In the genomic region with DNA sequence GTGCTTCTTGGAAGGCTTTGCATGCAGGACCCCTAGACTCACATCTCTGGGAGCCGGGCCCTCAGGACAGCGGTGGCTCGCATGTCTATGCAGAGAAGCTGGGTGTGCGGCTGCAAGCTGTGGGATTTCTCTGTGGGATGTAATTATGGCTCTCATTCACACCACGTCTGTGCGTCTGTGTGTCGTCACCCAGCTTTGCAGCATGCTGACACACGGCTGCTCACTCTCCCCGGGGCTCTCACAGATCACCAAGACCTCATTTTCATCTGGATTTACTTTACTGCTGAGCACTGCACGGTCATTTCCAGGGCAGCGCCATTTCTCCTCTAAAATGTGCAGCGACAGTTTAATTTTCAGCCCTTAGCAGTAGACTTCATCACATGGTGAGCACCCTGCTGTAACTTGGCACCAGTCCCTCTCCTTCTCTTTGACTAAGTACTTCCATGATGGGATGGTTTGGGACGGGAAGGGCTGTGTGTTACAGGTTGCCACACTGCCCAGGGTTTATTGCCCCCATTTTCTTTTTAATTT, we compare ENCODE assay signal across 12 mouse cellular contexts.
DNase-seq lines count a peak whose midpoint lies in the region; ATAC-seq and TF ChIP-seq lines count a peak whose summit lies in the region.
"Had no signal": no experiment of that assay in that cellular context is flagged by ENCODE, and none has a peak within 500 bp of the region (broad histone marks: within the 10 kb centered on the region; RNA-seq: fewer than 3 reads in every experiment).

No protein-coding gene starts in this region.

- H3K9me3 ChIP-seq in embryonic facial prominence, embryonic 12.5 days: no peaks in the 10 kb centered on the region
- no peaks in the 10 kb centered on the region for H3K9me3 ChIP-seq in forebrain, postnatal 0 days (ENCODE audit: low read length)
- no peaks in the 10 kb centered on the region for H3K9me3 ChIP-seq in midbrain, embryonic 15.5 days

- no peak; the same call in 1 of the 2 replicates for ATAC-seq in embryonic facial prominence, embryonic 12.5 days (ENCODE audit: insufficient number of reproducible peaks, insufficient read depth, low FRiP score, low TSS enrichment)
- peak; percentile 72 for ATAC-seq in forebrain, postnatal 0 days
- ATAC-seq in midbrain, embryonic 15.5 days (replicated peaks): peak; percentile 56
- ATAC-seq: activated CD4-positive, CD25-positive, alpha-beta regulatory T cell, adult 4 months had no signal

- DNase-seq in left cerebral cortex, postnatal 36 days (ENCODE audit: low spot score in 2 of 2): peak; percentile 35 to 46
- DNase-seq in left cerebral cortex, adult 11 months (ENCODE audit: low spot score): no peak
- peak; percentile 36 for DNase-seq in forebrain, postnatal 0 days
- no peak for DNase-seq in adrenal gland, postnatal 10 days
- DNase-seq in heart, adult 9 months (ENCODE audit: low spot score in 2 of 2): no peak
- no peak for DNase-seq in embryo, embryonic 11 days
- DNase-seq: kidney, postnatal 36 days had no signal

- no peaks in the 10 kb centered on the region for H3K27me3 ChIP-seq in embryonic facial prominence, embryonic 12.5 days
- H3K27me3 ChIP-seq in forebrain, postnatal 0 days (ENCODE audit: insufficient read depth, low read length): no peaks in the 10 kb centered on the region
- no peaks in the 10 kb centered on the region for H3K27me3 ChIP-seq in midbrain, embryonic 15.5 days (replicated peaks)
- H3K27me3 ChIP-seq: megakaryocyte, embryonic 14.5 days had no signal

- H3K36me3 ChIP-seq in embryonic facial prominence, embryonic 12.5 days: no peaks in the 10 kb centered on the region
- H3K36me3 ChIP-seq in forebrain, postnatal 0 days (ENCODE audit: insufficient read depth): no peaks in the 10 kb centered on the region
- H3K36me3 ChIP-seq in midbrain, embryonic 15.5 days (replicated peaks): no peaks in the 10 kb centered on the region

- peaks cover 18% of the 10 kb centered on the region for H3K4me1 ChIP-seq in embryonic facial prominence, embryonic 12.5 days
- H3K4me1 ChIP-seq in forebrain, postnatal 0 days (ENCODE audit: insufficient read depth): no peaks in the 10 kb centered on the region
- H3K4me1 ChIP-seq in midbrain, embryonic 15.5 days: peaks cover 9% of the 10 kb centered on the region

- no peak for TF ChIP-seq CTCF in forebrain, postnatal 0 days (IDR thresholded peaks at IDR 0.05; ENCODE audit: low read depth)

- WGBS in embryonic facial prominence, embryonic 12.5 days: 40% methylated on average over 13 of the region's 13 CpGs
- 44% methylated on average over 13 of the region's 13 CpGs for WGBS in forebrain, postnatal 0 days
- WGBS in midbrain, embryonic 15.5 days: 51% methylated on average over 13 of the region's 13 CpGs

- 0 out of 2 replicates have a peak overlapping the region, but pooled peaks have one; percentile 13 for H3K4me2 ChIP-seq in embryonic facial prominence, embryonic 12.5 days (replicated peaks)
- H3K4me2 ChIP-seq in forebrain, postnatal 0 days (ENCODE audit: low read depth): no peak overlapping the region
- H3K4me2 ChIP-seq in midbrain, embryonic 15.5 days: peak overlapping the region; percentile 12; the same call in 1 of the 2 replicates

- H3K27ac ChIP-seq in embryonic facial prominence, embryonic 12.5 days: peak overlapping the region; percentile 63
- H3K27ac ChIP-seq in forebrain, postnatal 0 days (ENCODE audit: low read depth, low read length): no peak overlapping the region
- peak overlapping the region; percentile 18; the same call in 1 of the 2 replicates for H3K27ac ChIP-seq in midbrain, embryonic 15.5 days
- H3K27ac ChIP-seq: liver, embryonic 14.5 days had no signal

- H3K9ac ChIP-seq in embryonic facial prominence, embryonic 12.5 days: no peak overlapping the region
- H3K9ac ChIP-seq in forebrain, postnatal 0 days: no peak overlapping the region
- H3K9ac ChIP-seq in midbrain, embryonic 15.5 days: no peak overlapping the region
- H3K9ac ChIP-seq: liver, embryonic 14.5 days had no signal

- no peak overlapping the region for H3K4me3 ChIP-seq in embryonic facial prominence, embryonic 12.5 days
- no peak overlapping the region for H3K4me3 ChIP-seq in forebrain, postnatal 0 days (ENCODE audit: low read depth, low read length)
- no peak overlapping the region for H3K4me3 ChIP-seq in midbrain, embryonic 15.5 days
- H3K4me3 ChIP-seq: megakaryocyte, embryonic 14.5 days had no signal

- intact Hi-C loops in left cerebral cortex, postnatal 36 days (cut with DNase I): no loop called here

Comparison
In these comparisons a context has a peak if more than half of its experiments do, and no peak if none do; other contexts are left out.
1. DNase-seq: peak in left cerebral cortex, postnatal 36 days (2 of 2) and forebrain, postnatal 0 days (single experiment); none in left cerebral cortex, adult 11 months (single experiment), adrenal gland, postnatal 10 days (single experiment), heart, adult 9 months (0 of 2) and embryo, embryonic 11 days (single experiment).